Mouse (Mus musculus): ENCODE measurements around the gene Gm36864. TPM values are rescaled to one million over a fixed set of nuclear protein-coding genes. Genes with fewer than 3 reads are reported as not detected.

Gm36864 gene
- total RNA-seq, 2 experiments from 2014 or later: not detected

Other genes with a start within 250 kb of the Gm36864 start
- 0.33 and 0.84 TPM in 2 replicates for gene Klk1b11, start 240.3 kb upstream of the Gm36864 start, total RNA-seq (2015)
- 1.1 TPM in 1 of 2 replicates, not detected in the other for gene Klk1b11, start 240.3 kb upstream of the Gm36864 start, total RNA-seq (2017)
- not detected in 2 replicates for gene Klk1b26, start 224.0 kb upstream of the Gm36864 start, total RNA-seq (2015)
- not detected in 2 replicates for gene Klk1b26, start 224.0 kb upstream of the Gm36864 start, total RNA-seq (2017)
- gene Klk1b27, start 183.9 kb upstream of the Gm36864 start, total RNA-seq (2015): not detected in 2 replicates
- not detected in 2 replicates for gene Klk1b27, start 183.9 kb upstream of the Gm36864 start, total RNA-seq (2017)
- not detected in 2 replicates for gene Klk1b21, start 133.8 kb upstream of the Gm36864 start, total RNA-seq (2015)
- not detected in 2 replicates for gene Klk1b21, start 133.8 kb upstream of the Gm36864 start, total RNA-seq (2017)
- not detected in 2 replicates for gene Klk1b22, start 123.5 kb upstream of the Gm36864 start, total RNA-seq (2015)
- gene Klk1b22, start 123.5 kb upstream of the Gm36864 start, total RNA-seq (2017): not detected in 2 replicates
- gene Klk1b16, start 99.4 kb upstream of the Gm36864 start, total RNA-seq (2015): not detected in 2 replicates
- not detected in 2 replicates for gene Klk1b16, start 99.4 kb upstream of the Gm36864 start, total RNA-seq (2017)
- not detected in 2 replicates for gene Klk1b24, start 47.9 kb upstream of the Gm36864 start, total RNA-seq (2015)
- gene Klk1b24, start 47.9 kb upstream of the Gm36864 start, total RNA-seq (2017): not detected in 2 replicates
- gene Klk1b3, start 38.0 kb upstream of the Gm36864 start, total RNA-seq (2015): not detected in 2 replicates
- not detected in 2 replicates for gene Klk1b3, start 38.0 kb upstream of the Gm36864 start, total RNA-seq (2017)
- not detected in 2 replicates for gene Klk1b4, start 28.7 kb upstream of the Gm36864 start, total RNA-seq (2015)
- not detected in 2 replicates for gene Klk1b4, start 28.7 kb upstream of the Gm36864 start, total RNA-seq (2017)
- not detected in 2 replicates for gene Klk1b5, start 20.2 kb upstream of the Gm36864 start, total RNA-seq (2015)
- gene Klk1b5, start 20.2 kb upstream of the Gm36864 start, total RNA-seq (2017): not detected in 2 replicates
- not detected in 2 replicates for gene Klk1, start 10.8 kb upstream of the Gm36864 start, total RNA-seq (2015)
- gene Klk1, start 10.8 kb upstream of the Gm36864 start, total RNA-seq (2017): not detected in 2 replicates
- gene 1700028J19Rik, start 10.5 kb downstream of the Gm36864 start, total RNA-seq (2015): 3.0 and 3.1 TPM in 2 replicates
- 0.62 and 0.94 TPM in 2 replicates for gene 1700028J19Rik, start 10.5 kb downstream of the Gm36864 start, total RNA-seq (2017)
- gene 2410002F23Rik, start 10.5 kb downstream of the Gm36864 start, total RNA-seq (2015): 19.9 and 20.8 TPM in 2 replicates
- gene 2410002F23Rik, start 10.5 kb downstream of the Gm36864 start, total RNA-seq (2017): 17.2 and 23.0 TPM in 2 replicates
- gene Acp4, start 21.2 kb downstream of the Gm36864 start, total RNA-seq (2015): not detected in 2 replicates
- gene Acp4, start 21.2 kb downstream of the Gm36864 start, total RNA-seq (2017): not detected in 2 replicates
- gene Gm15517, start 25.3 kb downstream of the Gm36864 start, total RNA-seq (2015): not detected in 2 replicates
- gene Gm15517, start 25.3 kb downstream of the Gm36864 start, total RNA-seq (2017): not detected in 2 replicates
- 0.80 and 1.9 TPM in 2 replicates for gene Clec11a, start 70.7 kb downstream of the Gm36864 start, total RNA-seq (2015)
- gene Clec11a, start 70.7 kb downstream of the Gm36864 start, total RNA-seq (2017): 0.77 and 1.7 TPM in 2 replicates
- 0.02 and 0.07 TPM in 2 replicates for gene Shank1, start 74.1 kb downstream of the Gm36864 start, total RNA-seq (2015)
- not detected in 2 replicates for gene Shank1, start 74.1 kb downstream of the Gm36864 start, total RNA-seq (2017)
- 0.29 TPM in 1 of 2 replicates, not detected in the other for gene Syt3, start 147.9 kb downstream of the Gm36864 start, total RNA-seq (2015)
- 0.22 TPM in 1 of 2 replicates, not detected in the other for gene Syt3, start 147.9 kb downstream of the Gm36864 start, total RNA-seq (2017)
- 0.42 TPM in 1 of 2 replicates, not detected in the other for gene 1700008O03Rik, start 149.6 kb downstream of the Gm36864 start, total RNA-seq (2015)
- gene 1700008O03Rik, start 149.6 kb downstream of the Gm36864 start, total RNA-seq (2017): not detected in 2 replicates
- not detected in 2 replicates for gene Lrrc4b, start 192.8 kb downstream of the Gm36864 start, total RNA-seq (2015)
- not detected in 2 replicates for gene Lrrc4b, start 192.8 kb downstream of the Gm36864 start, total RNA-seq (2017)
- not detected in 2 replicates for gene Aspdh, start 229.2 kb downstream of the Gm36864 start, total RNA-seq (2015)
- gene Aspdh, start 229.2 kb downstream of the Gm36864 start, total RNA-seq (2017): not detected in 2 replicates
- 18.2 and 20.3 TPM in 2 replicates for gene Josd2, start 231.8 kb downstream of the Gm36864 start, total RNA-seq (2015)
- gene Josd2, start 231.8 kb downstream of the Gm36864 start, total RNA-seq (2017): 12.5 and 14.0 TPM in 2 replicates

Data from megakaryocyte, adult 5-6 weeks (primary cell).